Mouse (Mus musculus): ENCODE results near the gene Eomes.

The Eomes gene

DNA sequence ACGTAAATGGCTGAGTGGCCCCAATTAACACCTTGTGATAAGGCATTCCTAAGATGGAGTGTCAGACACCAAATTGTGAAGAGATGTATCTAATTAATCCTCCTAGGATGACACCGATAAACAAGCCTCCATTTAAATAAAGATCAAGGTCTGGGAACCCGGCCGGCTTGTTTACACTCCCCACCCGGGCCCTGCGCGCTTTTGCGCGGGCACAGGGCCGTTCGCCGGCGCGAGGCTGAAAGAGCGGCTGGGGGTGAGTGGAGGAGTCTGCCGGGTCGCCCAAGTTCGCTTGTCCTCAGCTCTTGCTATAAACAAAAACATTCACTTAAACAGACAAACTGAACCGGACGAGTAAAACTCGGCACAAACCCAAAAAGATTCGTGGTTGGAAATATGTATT lies 9.6 kb downstream of the Eomes start:
- CTCF ChIA-PET, result interaction anchor here (0.6 to 1.0 kb wide), 2 partner anchors 10 to 133 kb away, joined by 3 read pairs; partner anchors contain the start of gene Eomes

DNA sequence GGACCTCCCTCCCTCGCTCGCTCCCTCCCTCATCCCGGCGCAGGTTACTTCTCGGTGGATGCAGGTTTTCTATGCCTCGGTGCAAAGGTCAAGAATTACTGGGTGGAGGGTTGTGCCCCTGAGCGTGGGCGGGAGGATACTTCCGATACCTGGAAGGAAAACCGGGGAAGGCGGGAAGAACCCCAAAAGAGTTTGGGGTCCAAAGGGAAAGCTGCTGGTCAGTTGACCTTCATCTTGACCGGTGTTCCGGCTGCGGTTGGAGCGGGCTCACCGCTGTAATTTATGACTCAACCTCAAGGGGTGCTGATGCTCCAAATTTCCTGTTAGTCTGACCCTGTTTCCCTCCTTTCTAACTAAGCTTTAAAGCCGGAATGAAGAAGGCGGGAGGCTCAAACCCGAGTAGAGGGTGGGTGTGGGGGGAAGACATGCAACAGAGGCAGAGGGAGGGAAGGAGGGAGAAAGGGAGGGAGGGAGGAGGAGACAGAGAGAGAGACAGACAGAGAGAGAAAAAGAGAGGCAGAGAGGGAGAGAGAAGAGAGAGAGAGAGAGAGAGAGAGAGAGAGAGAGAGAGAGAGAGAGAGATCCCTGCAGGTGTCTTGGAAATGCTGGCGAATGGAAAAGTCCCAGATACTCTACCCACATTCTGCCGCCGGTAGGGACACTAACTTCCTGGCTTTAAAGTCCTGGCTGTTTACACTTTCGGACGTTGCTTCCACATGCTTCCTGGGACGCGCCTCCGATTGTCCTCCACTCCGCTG lies 10.3 kb downstream of the Eomes start:
- CTCF ChIA-PET, result interaction anchor here (0.6 to 1.0 kb wide), 3 partner anchors 11 to 390 kb away, joined by 3 to 4 read pairs (median 4); partner anchors contain the start of gene Eomes

DNA sequence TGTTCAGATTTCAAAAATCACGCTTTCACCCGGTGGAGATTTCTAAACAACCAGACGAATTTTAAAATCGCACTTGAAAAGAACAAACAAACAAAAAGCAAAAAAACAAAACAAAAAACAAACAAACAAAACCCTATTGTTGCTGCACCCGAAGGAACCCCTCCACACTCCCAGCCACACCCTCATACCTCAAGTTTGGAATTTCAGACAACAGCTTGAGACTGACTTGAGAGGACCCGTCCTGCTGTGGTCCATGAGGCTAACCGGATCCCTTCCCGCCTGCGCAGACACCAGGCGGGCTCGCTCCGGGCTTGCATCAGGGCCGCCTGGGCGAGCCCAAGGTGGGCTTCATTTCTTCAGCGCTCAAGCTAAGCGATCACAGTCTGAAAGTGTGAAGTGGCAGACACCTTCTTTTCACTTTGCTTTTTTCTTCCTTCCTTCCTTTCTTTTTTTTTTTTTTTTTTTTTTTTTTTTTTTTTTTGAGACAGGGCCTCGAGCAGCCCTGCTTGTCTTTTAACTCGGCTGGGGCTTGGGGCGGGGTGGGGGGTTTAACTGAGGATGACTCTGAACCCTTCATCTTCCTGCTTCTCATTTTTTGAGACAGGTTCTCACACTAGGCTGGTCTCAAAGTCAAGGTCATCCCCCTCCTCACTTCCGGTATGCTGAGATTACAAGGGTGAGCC lies 11.0 kb downstream of the Eomes start:
- CTCF ChIA-PET, result interaction anchor here (0.7 to 1.2 kb wide), 2 partner anchors 12 to 16 kb away, joined by 3 to 4 read pairs; no protein-coding TSS in a partner anchor

DNA sequence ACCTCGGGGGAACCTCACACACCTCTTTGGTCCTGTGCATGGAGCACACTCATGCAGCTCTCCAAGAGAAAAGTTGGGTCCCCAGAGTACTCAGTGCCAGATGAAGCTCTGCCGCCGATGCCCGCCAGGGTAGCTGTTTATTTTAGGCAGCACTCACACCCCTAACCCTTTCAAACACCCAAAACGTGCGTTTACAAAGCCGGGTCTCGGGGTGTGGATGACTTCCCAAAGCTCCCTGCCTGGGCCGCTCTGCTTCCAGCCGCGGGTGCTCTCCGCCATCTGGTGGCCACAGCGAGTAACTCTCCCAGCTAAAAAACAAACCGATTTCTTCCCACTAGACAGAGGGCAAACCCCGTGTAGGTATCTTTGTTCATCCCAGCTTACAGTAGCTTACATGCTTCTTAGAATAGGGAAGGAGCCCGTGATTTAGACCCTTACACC lies 11.6 kb downstream of the Eomes start:
- CTCF ChIA-PET, result interaction anchor here (0.7 to 1.2 kb wide), 2 partner anchors 16 to 594 kb away, joined by 3 read pairs; no protein-coding TSS in a partner anchor

DNA sequence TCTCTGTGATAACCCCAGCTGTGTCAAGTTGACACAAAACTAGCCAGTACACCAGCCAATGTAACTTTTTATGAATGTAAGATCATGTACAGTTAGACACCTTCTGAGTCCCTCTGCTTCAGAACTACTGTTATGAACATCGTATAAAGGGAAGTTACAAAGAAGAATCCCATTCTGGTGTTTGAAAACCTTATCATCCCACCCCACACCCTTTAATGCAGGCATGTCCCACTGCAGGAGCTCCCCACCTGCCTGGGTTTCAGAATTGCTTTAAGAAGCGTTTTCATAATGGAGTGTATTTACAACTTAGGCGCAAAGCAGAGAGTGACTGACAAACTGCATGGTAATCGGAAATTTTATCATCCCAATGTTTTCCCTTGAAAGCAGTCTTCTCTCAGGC lies 13.2 kb downstream of the Eomes start:
- CTCF ChIA-PET, result no interaction called here

DNA sequence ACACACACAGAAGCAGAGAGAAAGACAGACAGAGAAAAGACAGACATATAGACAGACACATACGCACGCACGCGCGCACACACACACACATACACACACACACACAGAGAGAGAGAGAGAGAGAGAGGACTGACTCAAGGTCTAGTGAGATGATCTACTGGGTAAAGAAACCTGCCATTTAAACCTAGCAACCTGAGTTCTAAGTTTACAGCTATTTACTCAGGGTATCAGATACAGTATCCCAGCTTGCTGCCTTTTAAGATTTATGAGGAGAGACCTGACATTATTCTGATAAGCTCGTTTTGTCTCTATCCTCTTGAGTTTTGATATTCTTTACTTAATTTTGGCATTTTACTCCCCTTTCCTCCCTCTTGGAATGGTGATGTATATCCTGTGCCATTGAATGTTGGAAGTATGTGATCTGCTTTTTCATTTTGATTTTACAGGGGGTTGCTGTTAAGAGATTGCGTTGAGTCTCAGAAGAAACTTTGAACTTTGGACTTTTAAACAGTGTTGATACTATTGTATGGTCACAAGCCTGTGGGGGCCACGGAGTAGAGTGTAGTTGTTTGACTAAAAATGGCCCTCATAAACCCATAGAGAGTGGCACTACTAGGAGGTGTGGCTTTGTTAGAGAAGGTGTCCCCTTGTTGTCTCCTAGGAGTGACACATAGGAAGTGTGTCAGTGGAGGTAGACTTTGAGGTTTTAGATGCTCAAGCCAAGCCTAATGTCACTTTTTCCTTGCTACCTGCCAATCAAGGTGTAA lies 15.1 kb downstream of the Eomes start:
- CTCF ChIA-PET, result no interaction called here

DNA sequence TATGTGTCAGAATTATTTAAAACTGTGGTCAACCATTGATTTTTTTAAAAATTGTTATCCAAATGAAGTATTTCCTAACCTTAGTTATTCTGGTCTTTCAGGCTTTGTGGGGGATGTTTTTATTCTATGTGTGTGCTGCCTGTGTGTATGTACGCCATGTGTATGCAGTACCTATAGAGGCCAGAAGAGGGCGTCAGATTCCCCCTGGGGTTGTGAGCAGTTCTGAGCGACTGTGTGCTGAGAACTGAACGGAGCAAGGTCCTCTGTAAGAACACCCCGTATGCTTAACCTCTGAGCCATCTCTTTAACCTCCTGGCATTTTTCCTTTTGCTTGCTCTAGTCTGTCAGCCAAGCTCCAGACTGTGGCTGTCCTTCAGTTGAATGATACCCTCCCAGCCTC lies 16.1 kb downstream of the Eomes start:
- CTCF ChIA-PET, result no interaction called here

DNA sequence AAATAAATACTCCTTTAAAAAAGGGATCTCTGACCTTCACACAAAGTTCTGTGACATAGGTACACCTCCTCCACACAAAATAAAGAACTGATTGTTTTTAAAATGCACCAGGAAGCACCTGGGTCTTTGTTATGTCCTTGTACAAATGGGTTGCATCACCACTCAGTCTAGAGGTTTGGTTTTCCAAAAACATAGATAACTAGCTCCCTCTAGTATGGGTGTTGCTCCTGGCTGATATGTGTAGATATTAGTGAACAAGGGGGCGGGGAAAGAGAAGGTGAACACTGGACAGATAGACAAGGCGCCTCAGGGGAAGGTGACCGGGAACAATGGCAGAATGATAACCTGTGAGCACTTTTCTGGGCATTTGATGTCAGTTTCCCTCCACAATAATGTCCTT lies 17.9 kb downstream of the Eomes start:
- CTCF ChIA-PET, result no interaction called here

DNA sequence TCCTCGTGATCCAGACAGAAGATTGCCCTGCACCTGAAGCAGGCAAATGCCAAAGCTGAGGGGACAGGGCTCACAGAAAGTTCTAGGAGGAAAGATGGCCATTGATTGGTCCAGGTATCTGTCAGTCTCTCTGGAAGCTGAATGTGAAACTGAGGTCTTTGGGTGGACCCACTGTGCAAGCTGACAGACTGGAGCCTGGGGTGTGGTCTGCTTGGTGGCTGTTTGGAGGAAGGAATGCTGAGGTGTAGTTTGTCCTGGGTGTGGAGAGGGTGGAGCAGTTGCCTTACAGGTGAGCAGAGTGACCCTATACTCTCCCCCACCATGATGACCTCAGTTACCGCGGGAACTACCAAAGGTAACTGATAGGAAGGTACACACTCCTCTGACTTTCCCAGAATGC lies 18.9 kb downstream of the Eomes start:
- CTCF ChIA-PET, result no interaction called here

DNA sequence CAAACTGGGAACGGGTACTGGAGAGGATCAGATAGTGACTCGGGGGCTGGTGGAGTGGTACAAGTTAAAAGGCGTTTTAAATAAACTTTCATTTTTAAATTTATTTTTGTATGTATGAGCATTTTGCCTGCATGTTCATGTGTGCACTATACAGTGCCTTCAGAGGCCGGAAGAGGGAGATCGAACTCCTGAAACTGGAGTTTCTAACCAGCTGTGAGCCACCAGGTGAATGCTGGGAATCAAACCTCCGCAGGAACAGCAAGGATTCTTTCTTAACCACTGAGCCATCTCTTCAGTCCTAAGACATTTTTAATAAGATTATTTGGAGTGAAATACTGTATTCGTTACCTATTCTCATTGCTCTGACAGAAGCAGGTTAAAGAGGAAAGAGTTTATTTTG lies 20.0 kb downstream of the Eomes start:
- CTCF ChIA-PET, result no interaction called here

DNA sequence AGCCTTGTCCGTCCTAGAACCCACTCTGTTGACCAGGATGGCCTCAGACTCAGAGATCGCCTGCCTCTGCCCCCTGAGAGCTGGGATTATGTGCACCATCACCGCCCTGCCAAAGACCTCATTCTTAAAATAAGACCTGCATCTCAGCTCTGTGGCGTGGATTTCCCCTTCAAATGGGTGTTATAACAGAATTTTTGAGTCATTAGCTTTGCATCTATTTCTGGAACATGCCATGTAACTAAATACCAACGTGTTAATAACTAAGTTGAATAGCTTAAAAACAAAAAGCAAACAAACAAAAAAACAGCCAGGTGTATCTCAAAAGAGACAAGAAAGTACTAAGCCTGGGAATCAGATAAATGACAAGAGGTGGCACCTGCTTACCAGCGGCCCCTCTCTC lies 23.0 kb downstream of the Eomes start:
- CTCF ChIA-PET, result no interaction called here

DNA sequence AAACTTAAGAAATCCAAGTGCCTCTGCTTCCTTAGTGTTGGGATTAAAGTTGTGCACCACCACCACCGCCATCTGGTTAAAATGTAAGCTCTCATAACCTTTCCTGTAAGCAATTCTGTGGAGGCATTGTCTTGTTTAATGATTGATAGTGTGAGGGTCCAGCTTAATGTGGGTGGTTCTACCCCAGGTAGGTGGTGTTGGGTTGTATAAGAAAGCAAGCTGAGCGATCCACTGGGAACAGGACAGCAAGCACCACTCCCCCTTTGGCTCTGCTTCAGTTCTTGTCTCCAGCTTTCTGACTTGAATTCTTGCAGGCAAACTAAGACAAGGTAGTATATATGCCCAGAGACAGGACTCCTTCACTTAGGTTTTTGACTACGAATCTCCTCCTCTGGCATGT lies 26.6 kb downstream of the Eomes start:
- CTCF ChIA-PET, result interaction anchor here (0.9 kb wide), 1 partner anchor 15 kb away, joined by 3 read pairs; no protein-coding TSS in a partner anchor

DNA sequence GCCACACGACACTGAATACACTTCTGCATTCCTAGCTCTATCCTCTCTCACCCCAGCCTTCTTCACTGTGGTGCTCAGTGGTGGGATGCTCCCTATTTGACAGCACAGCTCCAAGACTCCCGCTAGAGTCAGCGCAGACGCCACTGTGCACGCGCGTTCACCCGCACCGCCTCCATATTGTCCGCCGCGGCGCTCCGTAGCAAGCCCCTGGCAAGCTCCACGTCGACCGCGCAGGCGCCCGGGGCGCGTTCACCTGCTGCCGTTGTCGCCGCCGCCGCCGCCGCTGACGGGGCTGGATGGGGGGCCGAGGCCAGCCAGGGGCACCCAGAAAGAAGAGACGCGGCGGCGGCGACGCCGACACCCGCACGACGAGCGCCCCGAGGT lies 28.0 kb downstream of the Eomes start, which contains the start of gene Golga4:
Gene Golga4, plus strand, starts transcription at position 248 of the 384 bp plus-strand sequence.
- CTCF ChIA-PET, result interaction anchor here (0.6 to 0.9 kb wide), 2 partner anchors 421 to 481 kb away, joined by 3 to 4 read pairs; no protein-coding TSS in a partner anchor

DNA sequence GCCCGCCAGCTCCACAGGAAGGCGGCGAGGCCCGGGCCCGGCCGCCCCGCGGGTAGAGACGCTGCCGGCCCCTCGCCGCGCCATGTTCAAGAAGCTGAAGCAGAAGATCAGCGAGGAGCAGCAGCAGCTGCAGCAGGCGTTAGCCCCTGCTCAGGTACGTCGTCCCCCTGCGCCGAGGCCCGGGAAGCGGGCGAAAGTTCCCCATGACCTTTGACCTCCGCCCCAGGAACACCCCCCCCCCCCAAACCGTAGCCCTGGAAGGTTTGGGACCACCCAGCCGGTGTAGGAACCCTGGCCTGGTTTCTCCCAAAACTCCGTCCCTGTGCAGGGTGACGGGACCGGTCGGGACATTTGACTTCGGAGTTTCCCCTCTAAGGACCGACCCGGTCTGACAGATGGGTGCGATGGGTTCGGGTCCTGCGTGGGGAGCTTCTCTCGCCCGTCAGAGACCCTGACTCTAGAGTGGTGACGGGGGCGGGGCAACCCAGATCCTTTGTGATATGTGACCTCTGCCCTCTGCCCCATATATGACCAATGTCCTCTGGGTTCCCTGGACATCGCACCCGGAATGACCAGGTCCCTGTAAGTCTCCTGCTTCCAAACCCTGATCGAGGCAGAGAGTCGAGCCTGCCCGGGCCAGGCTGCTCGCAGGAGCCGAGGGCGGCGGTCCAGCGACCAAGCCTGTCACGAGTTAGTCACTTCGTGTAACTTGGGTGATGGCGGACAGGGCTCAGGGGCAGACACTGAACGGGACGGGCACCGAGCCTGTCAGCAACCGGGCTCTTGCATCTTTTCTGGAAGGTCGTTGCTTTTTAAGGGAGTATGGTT lies 28.6 kb downstream of the Eomes start:
- CTCF ChIA-PET, result interaction anchor here (0.9 kb wide), 1 partner anchor 482 kb away, joined by 3 read pairs; no protein-coding TSS in a partner anchor

DNA sequence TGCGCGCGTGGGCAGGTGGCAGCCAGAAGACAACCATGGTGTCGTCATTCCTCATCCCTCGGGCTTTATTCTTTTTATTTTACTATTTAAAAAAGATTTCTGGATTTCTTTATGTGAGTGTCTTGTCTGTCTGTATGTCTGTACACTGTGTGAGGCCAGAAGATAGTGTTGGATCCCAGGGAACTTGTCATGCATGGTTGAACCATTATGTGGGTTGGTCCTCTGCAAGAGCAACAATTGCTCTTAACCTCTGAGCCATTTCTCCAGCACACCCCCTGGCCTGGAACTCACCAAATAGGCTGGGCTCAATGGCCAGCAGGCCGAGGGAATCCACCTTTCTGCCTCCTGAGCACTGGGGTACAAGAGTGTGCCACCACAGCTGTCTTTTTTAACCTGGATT lies 29.5 kb downstream of the Eomes start:
- CTCF ChIA-PET, result no interaction called here

DNA sequence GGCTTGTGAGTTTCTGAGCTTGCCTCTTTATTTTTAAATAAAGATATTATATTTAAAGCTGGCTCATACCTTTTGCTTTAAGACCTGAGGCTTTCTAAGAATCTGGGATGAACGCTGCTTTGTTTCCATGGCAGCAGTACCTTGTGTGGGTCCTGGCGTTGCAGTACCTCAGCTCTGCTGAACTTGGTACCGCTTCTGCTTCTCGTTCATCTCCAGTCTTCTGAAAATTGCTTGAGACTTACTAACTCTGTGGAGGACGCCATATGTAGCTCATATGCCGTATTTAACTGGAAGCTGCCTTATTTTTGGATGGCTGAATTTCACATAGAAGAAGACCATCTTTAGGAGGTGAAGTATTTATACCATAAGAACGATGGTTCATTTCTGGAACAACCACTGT lies 30.6 kb downstream of the Eomes start:
- CTCF ChIA-PET, result no interaction called here

DNA sequence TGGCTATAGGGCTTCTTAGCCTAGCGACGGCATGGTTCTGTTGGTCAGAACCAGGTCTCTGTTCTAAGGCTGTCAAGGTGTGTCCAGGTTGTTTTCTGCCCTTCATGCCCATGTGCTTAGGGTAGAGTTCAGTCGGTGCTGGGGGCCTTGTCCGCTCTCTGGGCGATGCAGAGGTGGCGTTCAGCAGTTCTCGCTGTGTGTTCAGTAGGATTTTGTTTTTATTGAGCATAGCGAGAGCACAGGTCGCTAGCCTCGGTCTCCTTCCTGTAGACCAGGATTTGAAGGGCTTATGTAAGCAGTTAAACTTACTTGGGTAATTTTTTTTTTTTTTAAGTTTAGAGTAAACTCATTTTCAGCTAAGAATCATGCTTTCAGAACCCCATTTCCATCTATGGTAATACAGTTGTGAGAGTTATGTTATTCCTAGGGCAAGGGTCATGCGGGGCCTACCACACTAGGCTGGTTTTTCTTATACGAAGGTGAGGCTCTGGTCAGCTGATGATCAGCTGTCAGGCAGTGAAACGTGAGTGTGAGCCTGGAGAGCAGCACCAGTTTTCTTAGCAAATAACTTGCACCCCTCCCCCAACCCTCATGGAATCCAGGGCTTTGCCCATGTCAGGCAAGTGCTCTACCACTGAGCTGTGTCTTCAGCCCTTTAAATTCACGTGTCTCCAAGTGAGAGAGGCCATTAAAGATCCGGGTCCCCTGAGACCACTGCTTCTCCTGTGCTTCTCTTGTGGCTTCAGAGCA lies 33.1 kb downstream of the Eomes start:
- CTCF ChIA-PET, result no interaction called here

DNA sequence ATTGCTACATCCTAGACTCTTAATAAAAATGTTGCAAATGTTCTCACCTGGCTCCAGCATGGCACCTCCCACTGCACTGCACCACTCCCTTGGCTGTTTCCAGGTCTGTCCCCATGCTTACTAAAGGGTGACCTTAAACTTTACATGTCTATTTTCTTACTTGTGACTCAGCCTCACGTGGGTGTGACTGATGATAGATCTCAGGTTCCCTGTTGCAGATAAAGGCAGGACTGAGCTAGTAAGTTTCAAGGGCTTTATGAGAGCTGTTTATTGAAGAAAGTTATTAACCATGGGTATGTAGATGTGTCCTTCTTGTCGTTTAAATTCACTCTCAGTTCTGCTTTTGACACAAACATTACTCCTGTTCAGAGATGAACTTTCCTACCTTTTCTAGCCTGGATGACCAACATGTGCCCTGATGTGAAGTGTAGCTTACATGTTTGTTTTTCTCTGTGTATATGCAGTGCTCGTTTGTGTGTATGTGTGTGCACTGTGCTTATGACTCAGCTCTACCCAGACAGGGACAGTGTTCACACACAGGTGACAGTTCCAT lies 34.7 kb downstream of the Eomes start:
- CTCF ChIA-PET, result no interaction called here

DNA sequence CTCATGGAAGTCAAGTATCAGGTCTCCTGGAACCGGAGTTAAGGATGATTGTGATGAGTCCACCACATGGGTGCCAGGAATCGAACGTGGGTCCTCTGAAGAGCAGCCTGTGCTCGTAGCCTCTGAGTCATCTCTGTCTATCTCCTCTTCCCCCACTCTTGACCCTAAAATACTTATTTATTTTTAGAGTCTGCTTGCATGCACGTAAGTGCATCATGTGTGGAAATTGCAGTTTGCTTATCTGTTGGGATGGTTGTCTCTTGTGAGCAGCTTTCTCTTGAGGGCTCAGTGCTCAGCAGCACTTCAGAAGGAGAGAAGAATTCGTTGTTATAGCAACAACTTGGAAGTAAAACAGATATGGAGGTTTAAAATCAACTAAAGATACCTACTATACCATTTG lies 37.5 kb downstream of the Eomes start:
- CTCF ChIA-PET, result no interaction called here

DNA sequence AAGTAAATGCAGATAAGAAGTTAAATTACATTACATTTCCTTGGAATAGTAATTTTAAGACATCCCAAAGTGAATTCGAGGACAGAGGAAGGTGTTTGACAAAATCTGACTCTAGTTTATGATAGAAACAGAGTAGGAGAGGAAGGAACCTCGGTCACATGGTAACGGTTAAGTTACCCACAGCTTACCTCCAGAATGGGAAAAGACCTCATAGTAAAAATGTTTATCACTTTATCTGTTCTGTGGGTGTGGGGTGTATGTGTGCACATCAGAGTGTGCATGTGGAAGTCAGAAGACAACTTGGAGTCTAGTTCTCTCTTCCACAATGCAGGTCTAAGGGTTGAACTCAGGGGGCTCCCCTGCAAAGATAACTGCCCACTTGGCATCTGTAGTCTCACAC lies 38.1 kb downstream of the Eomes start:
- CTCF ChIA-PET, result no interaction called here
